Mouse (Mus musculus) CH12.LX (cell line): Measurements from ENCODE around the gene Mrgpra2a.
"Not testable (repeated sequence)": the region's sequence is repeated elsewhere in the genome, so short reads cannot be mapped to it uniquely, and the experiment has no call there.

Experiments
- BHLHE40 ChIP-seq: IDR thresholded peaks from 2 replicates; pipeline ENCODE4 v1.6.1; 2011; ENCODE audit warnings: mild to moderate bottlenecking, low read depth, low read length, improper control_type of control experiment
- CTCF ChIP-seq, 2 experiments: IDR thresholded peaks in 1 of 2; conservative IDR thresholded peaks in 1 of 2; 2 replicates each; pipeline ENCODE4 v1.5.1; 2011 to 2012; ENCODE audit warnings: low read depth in 2 of 2, low read length in 2 of 2, improper control_type of control experiment in 1 of 2, inconsistent platforms in 1 of 2, mild to moderate bottlenecking in 1 of 2, moderate library complexity in 1 of 2
- EP300 ChIP-seq: IDR thresholded peaks from 2 replicates; pipeline ENCODE4 v1.6.1; 2011; ENCODE audit warnings: low read length, improper control_type of control experiment
- HCFC1 ChIP-seq: IDR thresholded peaks from 2 replicates; pipeline ENCODE4 v1.6.1; 2012; ENCODE audit warnings: low read depth, mild to moderate bottlenecking, inconsistent platforms, low read length, improper control_type of control experiment
- MAZ ChIP-seq: IDR thresholded peaks from 2 replicates; pipeline ENCODE4 v1.6.1; 2012; ENCODE audit warnings: low read depth, mild to moderate bottlenecking, inconsistent platforms, low read length, improper control_type of control experiment, moderate library complexity
- MXI1 ChIP-seq: IDR thresholded peaks from 2 replicates; pipeline ENCODE4 v1.6.1; 2011; ENCODE audit warnings: mild to moderate bottlenecking, low read depth, low read length, improper control_type of control experiment
- PAX5 ChIP-seq: IDR thresholded peaks from 2 replicates; pipeline ENCODE4 v1.6.1; 2012; ENCODE audit warnings: low read length, inconsistent platforms, mixed read lengths
- POLR2A ChIP-seq: IDR thresholded peaks from 2 replicates; pipeline ENCODE4 v1.6.1; 2011; ENCODE audit warnings: low read depth, mild to moderate bottlenecking, improper control_type of control experiment, low read length
- ZNF384 ChIP-seq: IDR thresholded peaks from 2 replicates; pipeline ENCODE4 v1.6.1; 2012; ENCODE audit warnings: low read depth, low read length, improper control_type of control experiment, inconsistent platforms

DNA sequence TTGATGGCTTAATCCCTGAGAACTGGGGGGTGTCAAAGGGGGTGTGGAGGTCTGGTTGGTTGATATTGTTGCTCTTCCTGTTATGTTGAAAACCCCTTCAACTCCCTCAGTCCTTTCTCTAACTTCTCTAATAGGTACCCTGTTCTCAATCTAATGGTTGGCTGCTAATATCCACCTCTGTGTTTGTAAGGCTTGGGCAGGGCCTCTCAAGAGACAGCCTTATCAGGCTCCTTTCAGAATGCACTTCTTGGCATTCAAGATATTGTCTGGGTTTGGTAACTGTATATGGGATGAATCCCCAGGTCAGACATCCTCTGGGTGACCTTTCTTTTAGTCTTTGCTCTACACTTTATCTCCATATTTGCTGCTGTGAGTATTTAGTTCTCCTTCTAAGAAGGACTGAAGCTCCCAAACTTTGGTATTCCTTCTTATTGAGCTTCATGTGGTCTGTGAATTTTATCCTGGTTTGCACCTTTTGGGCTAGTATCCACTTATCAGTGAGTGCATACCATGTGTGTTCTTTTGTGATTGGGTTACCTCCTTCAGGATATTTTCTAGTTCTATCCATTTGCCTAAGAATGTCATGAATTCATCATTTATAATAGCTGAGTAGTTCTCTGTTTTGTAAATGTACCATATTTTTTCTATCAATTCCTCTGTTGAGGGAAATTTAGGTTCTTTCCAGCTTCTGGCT is 24.0 kb downstream of the Mrgpra2a start:
- TF ChIP-seq PAX5; MXI1; CTCF (conservative IDR thresholded peaks at IDR 0.05 in 1 of 2, IDR thresholded peaks at IDR 0.05 in 1 of 2; ENCODE audit: low read depth in 2 of 2, low read length in 2 of 2); HCFC1; EP300; POLR2A; BHLHE40; ZNF384; MAZ: not testable (repeated sequence)
